In genomic region chr11:57194746-57195145, GRCm38 (mm10) we compare ENCODE assay signal across 21 mouse cellular contexts.
DNase-seq lines count a peak whose midpoint lies in the region; ATAC-seq and TF ChIP-seq lines count a peak whose summit lies in the region.
"Had no signal": no experiment of that assay in that cellular context is flagged by ENCODE, and none has a peak within 500 bp of the region (broad histone marks: within the 10 kb centered on the region; RNA-seq: fewer than 3 reads in every experiment).

No protein-coding gene starts in this region.

- 84% methylated on average over 5 of the region's 5 CpGs for WGBS in heart, embryonic 10.5 days

- H3K9me3 ChIP-seq in heart, embryonic 10.5 days = no peaks in the 10 kb centered on the region
- H3K9me3 ChIP-seq: embryonic facial prominence, embryonic 15.5 days; forebrain, embryonic 12.5 days; hindbrain, embryonic 10.5 days had no signal

- H3K4me3 ChIP-seq in heart, embryonic 10.5 days = no peak overlapping the region
- H3K4me3 ChIP-seq in cortical plate, adult 2 months (ENCODE audit: insufficient read depth, low read length) = no peak overlapping the region
- H3K4me3 ChIP-seq: embryonic facial prominence, embryonic 15.5 days; forebrain, embryonic 12.5 days; heart, embryonic 15.5 days; hindbrain, embryonic 10.5 days had no signal

- no peaks in the 10 kb centered on the region for H3K4me1 ChIP-seq in heart, embryonic 10.5 days
- H3K4me1 ChIP-seq in cortical plate, adult 2 months (ENCODE audit: control insufficient read depth, insufficient read depth, low read length) = peaks cover 3% of the 10 kb centered on the region
- H3K4me1 ChIP-seq: embryonic facial prominence, embryonic 15.5 days; forebrain, embryonic 12.5 days; heart, embryonic 15.5 days; hindbrain, embryonic 10.5 days had no signal

- no peak for TF ChIP-seq POLR2A in cortical plate, adult 2 months (IDR thresholded peaks at IDR 0.05; ENCODE audit: extremely low read depth, insufficient read depth, low read length)

- peak; percentile 4 for DNase-seq in heart, embryonic 10.5 days (ENCODE audit: low spot score)
- DNase-seq in heart, postnatal 25 days (ENCODE audit: low spot score) = no peak
- peak; percentile 81 for DNase-seq in 3T3-L1 (ENCODE audit: low read depth, low spot score)
- DNase-seq in telencephalon, adult 2 months (ENCODE audit: low read depth, low spot score) = peak; percentile 73
- DNase-seq in retina, postnatal 1 day = no peak
- DNase-seq: adrenal gland, adult 2 months; adrenal gland, postnatal 25 days; cerebellum, adult 2 months; cerebellum, postnatal 10 days; embryo, embryonic 11 days; heart, adult 18-20 months; heart, postnatal 14 days had no signal

- no peak for ATAC-seq in monocyte, adult 5-6 weeks (replicated peaks; ENCODE audit: insufficient number of reproducible peaks, low FRiP score, low TSS enrichment, poor library complexity, severe bottlenecking)
- ATAC-seq: forebrain, embryonic 16.5 days had no signal

- no peaks in the 10 kb centered on the region for H3K36me3 ChIP-seq in heart, embryonic 10.5 days
- H3K36me3 ChIP-seq: embryonic facial prominence, embryonic 15.5 days; forebrain, embryonic 12.5 days; heart, embryonic 15.5 days; hindbrain, embryonic 10.5 days had no signal

- TF ChIP-seq CTCF in cortical plate, adult 2 months (IDR thresholded peaks at IDR 0.05; ENCODE audit: extremely low read depth, insufficient read depth, low read length) = no peak

- no peak overlapping the region for H3K27ac ChIP-seq in heart, embryonic 10.5 days
- H3K27ac ChIP-seq in cortical plate, adult 2 months (ENCODE audit: insufficient read depth, low read length) = peak overlapping the region; percentile 64; the same call in 1 of the 2 replicates
- H3K27ac ChIP-seq: embryonic facial prominence, embryonic 15.5 days; forebrain, embryonic 12.5 days; heart, embryonic 15.5 days; hindbrain, embryonic 10.5 days; hindbrain, embryonic 14.5 days had no signal

- intact Hi-C loops in heart, postnatal 25 days (cut with DNase I) = no loop called here

- H3K27me3 ChIP-seq in heart, embryonic 10.5 days (ENCODE audit: insufficient read depth, poor library complexity, severe bottlenecking) = no peaks in the 10 kb centered on the region
- H3K27me3 ChIP-seq: CH12.LX; embryonic facial prominence, embryonic 15.5 days; forebrain, embryonic 12.5 days; heart, embryonic 15.5 days had no signal

Comparison
In these comparisons a context has a peak if more than half of its experiments do, and no peak if none do; other contexts are left out.
1. DNase-seq: peak in heart, embryonic 10.5 days (single experiment), 3T3-L1 (single experiment) and telencephalon, adult 2 months (single experiment); none in heart, postnatal 25 days (single experiment) and retina, postnatal 1 day (single experiment).